Mouse (Mus musculus) hindbrain, postnatal 0 days (tissue): Measurements from ENCODE around the gene Gm11146. TPM values are rescaled to one million over a fixed set of nuclear protein-coding genes. Genes with fewer than 3 reads are reported as not detected.

Experiments used
- ATAC-seq: fragments of 200-750 bp; cut with Nextera tagmentation; 2 replicates; pipeline ENCODE4 v1.8.0; 2017; ENCODE audit warnings: mild to moderate bottlenecking, moderate TSS enrichment, moderate library complexity
- DNase-seq: peaks from one replicate; pipeline ENCODE4 v3.0.0-alpha.2; 2015; ENCODE audit warnings: low spot score
- H3K27ac ChIP-seq: fragments of 300-500 bp; sonication (generic); 2 replicates; pipeline ENCODE4 v1.5.1; 2014; ENCODE audit warnings: mild to moderate bottlenecking
- H3K27me3 ChIP-seq: fragments of 300-500 bp; sonication (generic); 2 replicates; pipeline ENCODE4 v1.6.1; 2014; ENCODE audit warnings: low read length, mixed read lengths; ENCODE audit not compliant: insufficient read depth
- H3K36me3 ChIP-seq: fragments of 300-500 bp; sonication (generic); 2 replicates; pipeline ENCODE4 v1.6.1; 2014; ENCODE audit warnings: low read length, mixed read lengths; ENCODE audit not compliant: insufficient read depth
- H3K4me1 ChIP-seq: fragments of 300-500 bp; sonication (generic); 2 replicates; pipeline ENCODE4 v1.6.1; 2014; ENCODE audit warnings: antibody characterized with exemption, low read length, mixed read lengths; ENCODE audit not compliant: insufficient read depth
- H3K4me2 ChIP-seq: fragments of 300-500 bp; sonication (generic); 2 replicates; pipeline ENCODE4 v1.6.1; 2014; ENCODE audit warnings: low read depth, mild to moderate bottlenecking, low read length, moderate library complexity, mixed read lengths
- H3K4me3 ChIP-seq: fragments of 300-500 bp; sonication (generic); 2 replicates; pipeline ENCODE4 v1.5.1; 2014; ENCODE audit warnings: low read length
- H3K9ac ChIP-seq: fragments of 300-500 bp; sonication (generic); replicated peaks from 2 replicates; pipeline ENCODE4 v1.6.1; 2014; ENCODE audit warnings: mild to moderate bottlenecking, low read length, moderate library complexity, mixed read lengths
- H3K9me3 ChIP-seq: fragments of 300-500 bp; sonication (generic); 2 replicates; pipeline ENCODE4 v1.6.1; 2016; ENCODE audit warnings: low read length, mixed read lengths
- CTCF ChIP-seq: IDR thresholded peaks from 2 replicates; pipeline ENCODE4 v1.5.1; 2016; ENCODE audit warnings: antibody characterized with exemption, control low read depth, low read depth
- WGBS: fragments of 180-500 bp; shearing (Covaris S2); extraction: QIAGEN DNeasy Blood & Tissue Kit; methylation state at CpG from one replicate; pipeline ENCODE4 v1.1.7; 2014; 5-methylcytosine and 5-hydroxymethylcytosine counted together
- polyA plus RNA-seq: library from polyadenylated mRNA; unstranded; fragments of >200 nt; fragmentation: Nextera tagmentation; extraction: Ambion mirVana; gene quantifications from 2 replicates; pipeline ENCODE4 v1.2.1, GENCODE M21; 2015
- total RNA-seq: library from RNA; depleted of rRNA; stranded (reverse); fragments of >200 nt; gene quantifications from 2 replicates; pipeline ENCODE4 v1.2.3, GENCODE M21; 2014; rRNA removed

Gm11146 gene
- total RNA-seq (not detected in 2 replicates), polyA plus RNA-seq (not detected in 2 replicates)

- H3K4me2 ChIP-seq = no peak within 1 kb of the TSS
- no peaks in the 10 kb centered on the region for H3K27me3 ChIP-seq
- DNase-seq (no peak), ATAC-seq (no peak)
- no peaks in the 10 kb centered on the region for H3K9me3 ChIP-seq
- no peak within 1 kb of the TSS for H3K27ac ChIP-seq
- H3K36me3 ChIP-seq = no peaks in the 10 kb centered on the region
- H3K9ac ChIP-seq = no peak within 1 kb of the TSS
- no peaks in the 10 kb centered on the region; the same call in 1 of the 2 replicates for H3K4me1 ChIP-seq
- H3K4me3 ChIP-seq = no peak within 1 kb of the TSS
- TF ChIP-seq CTCF = no peak
- WGBS = 76% methylated on average over 1 of the region's 1 CpGs
These were observed at the start of gene Gm11146 for GRCm38 (mm10) chr16:77601994-77602393. Gm11146 (minus strand) TSS chr16:77602094.

- WGBS = 52% methylated on average over 1 of the region's 1 CpGs
- Histone ChIP-seq H3K36me3 (no peaks in the 10 kb centered on the region), H3K27ac (no peak overlapping the region; the same call in 1 of the 2 replicates), H3K9ac (no peak overlapping the region), H3K27me3 (no peaks in the 10 kb centered on the region), H3K9me3 (no peaks in the 10 kb centered on the region), H3K4me2 (no peak overlapping the region), H3K4me3 (no peak overlapping the region), H3K4me1 (peaks cover 5% of the 10 kb centered on the region; the same call in 1 of the 2 replicates)
- ATAC-seq (no peak), DNase-seq (no peak)
- TF ChIP-seq CTCF = no peak
These were observed 48.7 kb upstream of the Gm11146 start for GRCm38 (mm10) chr16:77650596-77650995.

- H3K9me3 ChIP-seq = no peaks in the 10 kb centered on the region
- H3K4me2 ChIP-seq = no peak overlapping the region
- H3K36me3 ChIP-seq = no peaks in the 10 kb centered on the region
- no peak for ATAC-seq
- TF ChIP-seq CTCF = no peak
- WGBS = 22% methylated on average over 2 of the region's 2 CpGs
- no peak overlapping the region for H3K4me3 ChIP-seq
- peak overlapping the region; percentile 51; the same call in 1 of the 2 replicates for H3K27ac ChIP-seq
- H3K4me1 ChIP-seq = peaks cover 5% of the 10 kb centered on the region; the same call in 1 of the 2 replicates
- no peak for DNase-seq
- H3K9ac ChIP-seq = no peak overlapping the region
- no peaks in the 10 kb centered on the region for H3K27me3 ChIP-seq
These were observed 47.1 kb upstream of the Gm11146 start for GRCm38 (mm10) chr16:77649006-77649405.

GRCm38 (mm10) chr16:77648181-77648580 lies 46.3 kb upstream of the Gm11146 start:
- Histone ChIP-seq H3K9ac (peak overlapping the region; percentile 43), H3K4me3 (no peak overlapping the region), H3K4me1 (peaks cover 6% of the 10 kb centered on the region; the same call in 1 of the 2 replicates), H3K27ac (peak overlapping the region; percentile 67; the same call in 1 of the 2 replicates), H3K27me3 (no peaks in the 10 kb centered on the region), H3K4me2 (peak overlapping the region; percentile 64), H3K9me3 (no peaks in the 10 kb centered on the region), H3K36me3 (no peaks in the 10 kb centered on the region)
- ATAC-seq (no peak), DNase-seq (peak; percentile 61)
- WGBS = 17% methylated on average over 2 of the region's 2 CpGs
- no peak for TF ChIP-seq CTCF

- TF ChIP-seq CTCF = no peak
- peak; percentile 68 for DNase-seq
These were observed 44.3 kb upstream of the Gm11146 start for GRCm38 (mm10) chr16:77646146-77646545.

GRCm38 (mm10) chr16:77644976-77645375 lies 43.1 kb upstream of the Gm11146 start:
- H3K4me3 ChIP-seq = peak overlapping the region; percentile 55
- peak overlapping the region; percentile 64 for H3K4me2 ChIP-seq
- no peaks in the 10 kb centered on the region for H3K9me3 ChIP-seq
- TF ChIP-seq CTCF = no peak
- DNase-seq (peak; percentile 59), ATAC-seq (no peak)
- H3K4me1 ChIP-seq = peaks cover 10% of the 10 kb centered on the region; the same call in 1 of the 2 replicates
- peak overlapping the region; percentile 74 for H3K27ac ChIP-seq
- 34% methylated on average over 1 of the region's 1 CpGs for WGBS
- peak overlapping the region; percentile 33; the same call in 1 of the 2 replicates for H3K9ac ChIP-seq
- H3K27me3 ChIP-seq = no peaks in the 10 kb centered on the region
- no peaks in the 10 kb centered on the region for H3K36me3 ChIP-seq

More at GRCm38 (mm10) chr16:77646146-77646545, 44.3 kb upstream of the Gm11146 start:
- no peak for ATAC-seq
- H3K4me1 ChIP-seq = peaks cover 10% of the 10 kb centered on the region; the same call in 1 of the 2 replicates
- no peaks in the 10 kb centered on the region for H3K9me3 ChIP-seq
- peak overlapping the region; percentile 46 for H3K9ac ChIP-seq
- WGBS = 22% methylated on average over 7 of the region's 7 CpGs
- peak overlapping the region; percentile 29 for H3K4me3 ChIP-seq
- no peaks in the 10 kb centered on the region for H3K27me3 ChIP-seq
- no peaks in the 10 kb centered on the region for H3K36me3 ChIP-seq
- H3K4me2 ChIP-seq = peak overlapping the region; percentile 64
- peak overlapping the region; percentile 82 for H3K27ac ChIP-seq
